Mouse (Mus musculus): Measurements from ENCODE around the gene Synpo2. TPM values are rescaled to one million over a fixed set of nuclear protein-coding genes. Genes with fewer than 3 reads are reported as not detected.

The Synpo2 gene
- total and polyA plus RNA-seq, 2 experiments from 2014 or later = 1.6 to 2.5 TPM

DNA sequence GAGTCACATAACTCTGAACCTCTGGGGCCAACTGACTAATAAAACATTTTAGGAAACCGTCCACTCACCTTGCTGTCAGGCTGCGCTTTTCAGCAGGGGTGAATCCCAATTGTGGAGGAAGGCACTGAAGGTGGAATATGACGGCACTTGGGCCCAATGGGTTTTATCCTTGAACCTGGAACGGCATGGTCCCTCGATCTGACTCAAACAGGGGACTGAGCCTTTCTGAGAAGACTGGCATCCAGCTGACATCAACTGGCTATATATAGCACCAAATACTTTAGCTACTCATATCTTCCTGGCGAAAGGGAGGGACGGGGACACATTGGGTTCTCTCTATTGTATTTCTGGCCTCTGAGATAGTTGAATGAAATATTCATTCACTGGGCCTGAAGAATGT lies 201.2 kb downstream of the Synpo2 start, which contains the start of gene Myoz2:
Gene Myoz2, minus strand, starts transcription at position 264 of the 400 bp plus-strand sequence.
- H3K4me3 ChIP-seq (ENCODE audit: low read depth, low read length) = no peak within 1 kb of the TSS
- no peak within 1 kb of the TSS for H3K27ac ChIP-seq (ENCODE audit: low read depth, low read length)
- H3K9me3 ChIP-seq (ENCODE audit: low read length) = no peaks in the 10 kb centered on the region
- H3K27me3 ChIP-seq (ENCODE audit: insufficient read depth, low read length) = no peaks in the 10 kb centered on the region
- H3K9ac ChIP-seq = no peak within 1 kb of the TSS
- ATAC-seq (no peak), DNase-seq (no peak)
- no peak for TF ChIP-seq CTCF (IDR thresholded peaks at IDR 0.05; ENCODE audit: low read depth)
- no peak within 1 kb of the TSS for H3K4me2 ChIP-seq (ENCODE audit: low read depth)
- H3K4me1 ChIP-seq (ENCODE audit: insufficient read depth) = no peaks in the 10 kb centered on the region
- WGBS = 91% methylated on average over 7 of the region's 7 CpGs
- no peaks in the 10 kb centered on the region for H3K36me3 ChIP-seq (ENCODE audit: insufficient read depth)

DNA sequence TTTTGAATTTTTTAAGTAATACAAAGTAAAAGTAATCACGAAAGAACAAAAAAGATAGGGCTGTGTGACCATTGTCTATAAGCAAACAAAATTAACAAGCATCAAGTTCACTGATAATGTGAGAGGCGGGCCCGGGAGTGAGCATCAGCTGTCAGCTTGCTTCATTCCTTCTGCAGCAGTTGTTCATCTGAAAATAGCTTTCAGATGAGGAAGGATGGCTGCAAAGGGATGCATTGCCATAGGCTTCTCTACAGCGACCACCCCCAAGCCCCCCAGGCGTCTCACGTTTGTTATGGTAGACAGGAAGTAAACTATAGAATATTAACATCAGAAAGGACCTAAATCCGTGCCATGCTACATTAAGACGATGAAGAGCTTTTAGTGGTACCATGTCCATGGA lies 202.1 kb downstream of the Synpo2 start:
- DNase-seq (no peak), ATAC-seq (no peak)
- no peak overlapping the region for H3K27ac ChIP-seq (ENCODE audit: low read depth, low read length)
- 59% methylated on average over 8 of the region's 8 CpGs for WGBS
- H3K9me3 ChIP-seq (ENCODE audit: low read length) = no peaks in the 10 kb centered on the region
- no peak overlapping the region for H3K4me2 ChIP-seq (ENCODE audit: low read depth)
- H3K27me3 ChIP-seq (ENCODE audit: insufficient read depth, low read length) = no peaks in the 10 kb centered on the region
- no peak for TF ChIP-seq CTCF (IDR thresholded peaks at IDR 0.05; ENCODE audit: low read depth)
- no peaks in the 10 kb centered on the region for H3K36me3 ChIP-seq (ENCODE audit: insufficient read depth)
- no peaks in the 10 kb centered on the region for H3K4me1 ChIP-seq (ENCODE audit: insufficient read depth)
- H3K9ac ChIP-seq = no peak overlapping the region
- H3K4me3 ChIP-seq (ENCODE audit: low read depth, low read length) = no peak overlapping the region

Other genes with a start within 250 kb of the Synpo2 start
- 0.14 and 0.15 TPM in 2 replicates for gene Myoz2, start 201.1 kb downstream of the Synpo2 start, total RNA-seq (2014; rRNA removed)
- gene Myoz2, start 201.1 kb downstream of the Synpo2 start, polyA plus RNA-seq (2015; fragmentation: Nextera tagmentation; extraction: Ambion mirVana) = not detected in 2 replicates
- 21.7 and 36.5 TPM in 2 replicates for gene Sec24d, start 31.3 kb upstream of the Synpo2 start, total RNA-seq (2014; rRNA removed)
- gene Sec24d, start 31.3 kb upstream of the Synpo2 start, polyA plus RNA-seq (2015; fragmentation: Nextera tagmentation; extraction: Ambion mirVana) = 14.1 and 16.3 TPM in 2 replicates
- gene Mettl14, start 150.0 kb upstream of the Synpo2 start, total RNA-seq (2014; rRNA removed) = 6.1 and 8.7 TPM in 2 replicates
- 9.6 and 14.9 TPM in 2 replicates for gene Mettl14, start 150.0 kb upstream of the Synpo2 start, polyA plus RNA-seq (2015; fragmentation: Nextera tagmentation; extraction: Ambion mirVana)
- 14.5 and 18.9 TPM in 2 replicates for gene Prss12, start 210.8 kb upstream of the Synpo2 start, total RNA-seq (2014; rRNA removed)
- 14.9 and 17.7 TPM in 2 replicates for gene Prss12, start 210.8 kb upstream of the Synpo2 start, polyA plus RNA-seq (2015; fragmentation: Nextera tagmentation; extraction: Ambion mirVana)